Mouse (Mus musculus) G1E (cell line): ENCODE results near the gene Rsph10b.

Source experiments
- CTCF ChIP-seq: IDR thresholded peaks from 2 replicates; pipeline ENCODE4 v1.5.1; 2012; ENCODE audit warnings: low read depth, low read length, inconsistent platforms, mixed read lengths
- GATA1 ChIP-seq: IDR thresholded peaks from 2 replicates; pipeline ENCODE4 v1.6.1; 2012; ENCODE audit warnings: borderline replicate concordance, low read length, inconsistent platforms, mixed read lengths
- GATA2 ChIP-seq: IDR thresholded peaks from 2 replicates; pipeline ENCODE4 v1.6.1; 2012; ENCODE audit warnings: low read depth, low read length, inconsistent platforms, borderline replicate concordance
- POLR2AphosphoS5 ChIP-seq: IDR thresholded peaks from 2 replicates; pipeline ENCODE4 v1.6.1; 2012; ENCODE audit warnings: low read depth, low read length, inconsistent platforms; ENCODE audit not compliant: insufficient replicate concordance
- TAL1 ChIP-seq: conservative IDR thresholded peaks from 2 replicates; pipeline ENCODE4 v1.6.1; 2012; ENCODE audit warnings: low read depth, low read length, inconsistent platforms, mixed read lengths

DNA sequence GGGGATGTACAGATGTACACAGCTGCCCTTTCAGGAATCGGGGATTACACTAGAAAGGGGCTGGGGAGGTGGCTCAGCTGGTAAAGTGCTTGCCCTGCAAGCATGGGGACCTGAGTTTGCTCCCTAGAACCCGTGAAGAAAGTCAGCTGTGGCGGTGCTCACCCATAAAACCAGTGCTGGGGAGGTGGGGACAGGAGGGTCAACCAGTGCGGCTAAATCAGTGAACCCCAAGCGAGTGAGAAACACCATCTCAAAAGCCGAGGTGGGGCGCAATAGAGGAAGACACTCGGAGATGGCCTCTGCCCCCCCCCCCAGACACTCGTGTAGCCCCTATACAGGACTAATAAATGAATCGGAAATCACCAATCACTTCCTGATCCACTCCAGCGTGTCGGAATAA is 33.8 kb downstream of the Rsph10b start:
- TF ChIP-seq CTCF, result no peak
- TF ChIP-seq GATA1, result no peak
- TF ChIP-seq TAL1, result no peak
- TF ChIP-seq POLR2AphosphoS5, result no peak
- TF ChIP-seq GATA2, result no peak
